Mouse (Mus musculus) midbrain, embryonic 10.5 days (tissue): Measurements from ENCODE around the gene Glt6d1. TPM values are rescaled to one million over a fixed set of nuclear protein-coding genes. Genes with fewer than 3 reads are reported as not detected.

ENCODE experiments used
- DNase-seq: peaks from one replicate; pipeline ENCODE4 v3.0.0-alpha.2; 2017; ENCODE audit warnings: low spot score
- H3K27ac ChIP-seq: fragments of 300-500 bp; sonication (generic); replicated peaks from 2 replicates; pipeline ENCODE4 v1.5.1; 2016; ENCODE audit warnings: mild to moderate bottlenecking
- H3K27me3 ChIP-seq: fragments of 300-500 bp; sonication (generic); 2 replicates; pipeline ENCODE4 v1.6.1; 2016; ENCODE audit warnings: low read depth, mild to moderate bottlenecking; ENCODE audit not compliant: poor library complexity, severe bottlenecking
- H3K36me3 ChIP-seq: fragments of 300-500 bp; sonication (generic); 2 replicates; pipeline ENCODE4 v1.6.1; 2016; ENCODE audit warnings: mild to moderate bottlenecking, moderate library complexity
- H3K4me1 ChIP-seq: fragments of 300-500 bp; sonication (generic); 2 replicates; pipeline ENCODE4 v1.6.1; 2016
- H3K4me3 ChIP-seq: fragments of 300-500 bp; sonication (generic); 2 replicates; pipeline ENCODE4 v1.5.1; 2016; ENCODE audit warnings: mild to moderate bottlenecking, moderate library complexity
- H3K9me3 ChIP-seq: fragments of 300-500 bp; sonication (generic); replicated peaks from 2 replicates; pipeline ENCODE4 v1.6.1; 2016; ENCODE audit warnings: mild to moderate bottlenecking
- WGBS: fragments of 180-500 bp; shearing (Covaris S2); methylation state at CpG from one replicate; pipeline ENCODE4 v1.1.7; 2016; 5-methylcytosine and 5-hydroxymethylcytosine counted together
- polyA plus RNA-seq: library from polyadenylated mRNA; unstranded; fragments of >200 nt; fragmentation: Nextera tagmentation; extraction: Ambion mirVana; gene quantifications from 2 replicates; pipeline ENCODE4 v1.2.1, GENCODE M21; 2016

The Glt6d1 gene
- polyA plus RNA-seq, 1 experiment from 2014 or later = not detected

DNA sequence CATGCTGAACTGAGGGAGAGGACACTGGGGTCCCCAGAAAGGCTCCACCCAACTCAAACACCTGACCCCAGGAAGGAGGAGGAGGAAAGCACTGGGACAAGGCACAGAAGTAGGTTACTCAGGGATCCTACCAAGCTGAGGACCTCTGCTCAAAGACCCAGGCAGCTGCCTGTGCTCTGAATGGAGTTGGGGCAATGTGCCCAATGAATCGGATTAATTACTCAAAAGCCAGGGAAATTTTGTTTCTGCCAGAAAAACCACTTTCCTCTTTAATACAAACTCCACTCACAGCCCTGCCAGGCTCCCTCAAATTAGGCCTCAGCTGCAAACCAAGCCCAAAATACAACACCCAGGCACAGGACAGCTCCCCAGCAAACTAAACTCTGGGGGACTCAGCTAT is 27.1 kb upstream of the Glt6d1 start:
- H3K4me1 ChIP-seq = 0 out of 2 replicates have a peak, but pooled peaks cover 9% of the 10 kb centered on the region
- no peaks in the 10 kb centered on the region for H3K27me3 ChIP-seq
- no peaks in the 10 kb centered on the region for H3K36me3 ChIP-seq
- WGBS = 73% methylated on average over 1 of the region's 1 CpGs
- H3K9me3 ChIP-seq = no peaks in the 10 kb centered on the region
- H3K4me3 ChIP-seq = no peak overlapping the region
- no peak overlapping the region for H3K27ac ChIP-seq
- no peak for DNase-seq

DNA sequence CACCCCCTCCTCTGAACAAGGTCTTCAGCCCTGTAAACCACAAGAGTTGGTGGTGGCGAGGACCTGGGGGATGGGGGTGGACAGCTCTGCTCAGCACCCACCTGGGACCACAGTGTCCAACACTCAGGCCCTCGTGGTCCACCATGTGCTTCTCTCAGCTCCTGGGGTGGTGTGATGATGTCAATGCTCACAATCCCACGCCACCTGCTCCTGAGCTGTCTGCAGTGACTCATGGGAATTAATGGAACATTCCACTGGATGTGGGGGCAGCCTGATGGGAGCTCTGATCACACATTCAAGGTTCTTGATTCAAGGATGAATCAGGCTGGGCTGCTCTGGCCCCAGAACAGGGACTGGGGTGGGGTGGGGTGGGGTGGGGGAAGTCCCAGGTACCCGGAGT is 26.5 kb upstream of the Glt6d1 start:
- no peaks in the 10 kb centered on the region for H3K9me3 ChIP-seq
- H3K36me3 ChIP-seq = no peaks in the 10 kb centered on the region
- H3K4me3 ChIP-seq = no peak overlapping the region
- DNase-seq = no peak
- H3K27me3 ChIP-seq = no peaks in the 10 kb centered on the region
- 79% methylated on average over 4 of the region's 4 CpGs for WGBS
- 0 out of 2 replicates have a peak, but pooled peaks cover 9% of the 10 kb centered on the region for H3K4me1 ChIP-seq
- H3K27ac ChIP-seq = no peak overlapping the region

GRCm38 (mm10) chr2:25836291-25836690 is 20.6 kb upstream of the Glt6d1 start:
- no peaks in the 10 kb centered on the region for H3K27me3 ChIP-seq
- H3K4me3 ChIP-seq = no peak overlapping the region
- 52% methylated on average over 5 of the region's 5 CpGs for WGBS
- H3K36me3 ChIP-seq = no peaks in the 10 kb centered on the region
- peak; percentile 67 for DNase-seq
- no peaks in the 10 kb centered on the region for H3K9me3 ChIP-seq
- H3K27ac ChIP-seq = no peak overlapping the region
- H3K4me1 ChIP-seq = 0 out of 2 replicates have a peak, but pooled peaks cover 4% of the 10 kb centered on the region

DNA sequence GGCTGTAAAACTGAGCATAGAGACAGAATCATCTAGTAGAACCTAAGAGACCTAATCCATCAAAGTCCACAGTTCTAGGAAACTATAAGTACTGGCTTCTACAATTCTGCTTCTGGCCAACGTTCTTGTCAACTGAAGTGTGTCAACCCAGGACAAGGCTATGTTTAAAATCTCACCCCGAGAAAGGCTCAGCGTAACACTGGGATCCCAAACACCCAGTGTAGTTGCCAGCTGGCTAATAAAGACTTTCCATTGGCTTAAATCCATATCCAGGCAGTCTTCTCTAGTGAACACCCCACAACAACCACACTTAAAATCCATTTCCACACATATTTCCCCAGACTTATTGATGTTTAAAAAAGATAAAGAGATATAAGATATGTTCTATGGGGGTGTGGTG is 15.1 kb upstream of the Glt6d1 start:
- 83% methylated on average over 3 of the region's 3 CpGs for WGBS
- Histone ChIP-seq H3K4me3 (no peak overlapping the region), H3K4me1 (no peaks in the 10 kb centered on the region), H3K36me3 (no peaks in the 10 kb centered on the region), H3K27ac (no peak overlapping the region), H3K27me3 (no peaks in the 10 kb centered on the region), H3K9me3 (no peaks in the 10 kb centered on the region)
- no peak for DNase-seq

GRCm38 (mm10) chr2:25828344-25828947 is 12.8 kb upstream of the Glt6d1 start:
- H3K4me3 ChIP-seq = no peak overlapping the region
- whole genome bisulfite sequencing = 83% methylated on average over 8 of the region's 8 CpGs
- no peaks in the 10 kb centered on the region for H3K27me3 ChIP-seq
- DNase-seq = no peak
- no peak overlapping the region for H3K27ac ChIP-seq
- H3K36me3 ChIP-seq = no peaks in the 10 kb centered on the region
- no peaks in the 10 kb centered on the region for H3K4me1 ChIP-seq
- no peaks in the 10 kb centered on the region for H3K9me3 ChIP-seq

DNA sequence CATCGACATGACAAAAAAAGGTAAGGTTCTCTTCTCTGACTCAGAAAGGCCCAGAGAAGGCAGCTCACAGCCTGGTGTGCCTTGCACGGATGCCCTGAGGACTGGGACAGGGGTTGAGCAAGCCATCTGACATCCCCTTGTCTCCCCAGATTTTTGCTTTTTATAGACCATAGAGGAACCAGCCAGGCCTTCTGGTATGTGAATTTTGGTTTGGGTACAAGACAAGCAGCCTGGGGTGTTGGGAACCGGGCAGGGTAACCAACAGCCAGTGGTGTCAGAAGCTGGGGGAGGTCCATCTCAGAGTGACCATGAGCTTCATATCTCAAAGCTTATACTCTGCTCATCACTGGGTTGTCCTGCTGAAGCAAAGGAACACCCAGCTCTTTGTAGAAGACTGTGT is 9.1 kb upstream of the Glt6d1 start:
- Histone ChIP-seq H3K27me3 (no peaks in the 10 kb centered on the region), H3K4me3 (no peak overlapping the region), H3K4me1 (no peaks in the 10 kb centered on the region), H3K9me3 (no peaks in the 10 kb centered on the region), H3K27ac (no peak overlapping the region), H3K36me3 (no peaks in the 10 kb centered on the region)
- no peak for DNase-seq
- 85% methylated on average over 3 of the region's 3 CpGs for WGBS

DNA sequence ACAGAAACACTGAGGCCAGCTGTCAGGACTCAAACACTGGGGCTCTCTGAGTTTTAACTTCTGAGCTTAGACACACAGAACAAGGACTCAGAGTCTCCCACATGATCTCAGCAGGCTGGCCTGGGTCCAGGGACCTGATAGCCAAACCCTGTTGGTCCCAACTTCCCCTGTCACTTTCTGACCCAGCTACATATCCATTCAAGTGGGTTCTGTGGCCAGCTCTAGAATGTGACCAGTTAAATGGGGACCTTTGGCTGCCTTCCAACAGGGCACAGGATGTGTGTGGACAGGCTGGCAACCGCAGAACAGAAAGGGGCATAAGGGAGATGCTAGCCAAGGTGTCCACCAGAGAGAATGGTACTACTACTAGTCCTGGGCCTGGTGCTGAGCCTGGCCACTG is 7.2 kb upstream of the Glt6d1 start, which contains the start of gene Lcn9:
Gene Lcn9, plus strand, starts transcription at position 348 of the 400 bp plus-strand sequence.
- DNase-seq = no peak
- Histone ChIP-seq H3K36me3 (no peaks in the 10 kb centered on the region), H3K27me3 (no peaks in the 10 kb centered on the region), H3K9me3 (no peaks in the 10 kb centered on the region), H3K4me3 (no peak within 1 kb of the TSS), H3K27ac (no peak within 1 kb of the TSS), H3K4me1 (no peaks in the 10 kb centered on the region)
- 96% methylated on average over 1 of the region's 1 CpGs for WGBS

GRCm38 (mm10) chr2:25813364-25813763 is 2.3 kb downstream of the Glt6d1 start:
- 77% methylated on average over 5 of the region's 5 CpGs for WGBS
- no peak for DNase-seq
- no peaks in the 10 kb centered on the region for H3K9me3 ChIP-seq

GRCm38 (mm10) chr2:25811711-25812110 is 3.9 kb downstream of the Glt6d1 start:
- Histone ChIP-seq H3K9me3 (no peaks in the 10 kb centered on the region), H3K36me3 (no peaks in the 10 kb centered on the region), H3K4me3 (no peak overlapping the region), H3K4me1 (no peaks in the 10 kb centered on the region), H3K27ac (no peak overlapping the region), H3K27me3 (no peaks in the 10 kb centered on the region)
- WGBS = 80% methylated on average over 2 of the region's 2 CpGs
- DNase-seq = no peak

More at GRCm38 (mm10) chr2:25813364-25813763, 2.3 kb downstream of the Glt6d1 start:
- no peaks in the 10 kb centered on the region for H3K36me3 ChIP-seq
- no peaks in the 10 kb centered on the region for H3K4me1 ChIP-seq
- H3K27me3 ChIP-seq = no peaks in the 10 kb centered on the region
- no peak overlapping the region for H3K27ac ChIP-seq
- no peak overlapping the region for H3K4me3 ChIP-seq

DNA sequence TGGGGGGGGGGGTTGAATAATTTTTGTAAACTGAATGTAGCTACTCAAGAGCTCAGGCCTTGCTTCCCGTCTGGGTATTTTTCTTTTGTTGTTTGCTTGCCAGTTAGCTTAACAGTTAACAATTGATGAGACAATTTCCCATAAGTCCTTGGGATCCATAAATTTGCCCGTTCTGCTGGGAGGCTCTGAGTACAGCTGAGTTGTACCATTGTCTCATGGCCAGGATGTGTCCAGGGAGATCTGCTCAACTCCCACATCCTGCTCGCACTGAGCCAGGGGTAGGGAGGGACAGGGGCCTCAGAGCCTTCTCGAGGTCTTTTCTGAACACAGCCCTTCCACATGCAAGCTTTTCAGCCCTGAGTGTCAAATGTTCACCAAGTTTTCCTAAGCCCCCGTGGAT is 17.6 kb downstream of the Glt6d1 start:
- Histone ChIP-seq H3K27ac (0 out of 2 replicates have a peak overlapping the region, but pooled peaks have one; percentile 52), H3K4me1 (peaks cover 14% of the 10 kb centered on the region), H3K9me3 (no peaks in the 10 kb centered on the region), H3K4me3 (no peak overlapping the region), H3K36me3 (no peaks in the 10 kb centered on the region), H3K27me3 (no peaks in the 10 kb centered on the region)
- no peak for DNase-seq
- WGBS = 55% methylated on average over 5 of the region's 5 CpGs

- no peak overlapping the region for H3K27ac ChIP-seq
- no peak for DNase-seq
- 47% methylated on average over 2 of the region's 2 CpGs for WGBS
Measured at GRCm38 (mm10) chr2:25797635-25798034, 18.0 kb downstream of the Glt6d1 start.

DNA sequence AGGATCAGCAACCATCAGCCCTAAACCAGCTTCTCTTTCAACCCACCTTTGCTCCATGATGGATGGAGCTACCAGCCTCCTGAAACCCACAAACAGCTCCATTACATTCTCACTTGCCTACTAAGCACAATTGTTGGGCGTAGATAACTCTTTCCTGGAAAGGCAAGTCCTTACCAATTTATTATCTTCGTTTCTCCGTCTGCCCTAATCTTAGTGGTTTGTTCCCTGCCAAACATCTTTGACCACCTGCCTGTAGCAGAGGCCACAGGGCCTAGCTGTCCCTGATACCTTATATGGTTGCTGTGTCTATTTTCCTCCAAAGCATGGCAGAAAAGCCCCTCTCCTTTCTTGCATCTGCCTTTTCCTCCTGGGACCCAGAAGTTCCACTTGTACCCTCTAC is 26.6 kb downstream of the Glt6d1 start:
- Histone ChIP-seq H3K4me1 (peaks cover 12% of the 10 kb centered on the region), H3K4me3 (no peak overlapping the region), H3K27ac (no peak overlapping the region), H3K36me3 (no peaks in the 10 kb centered on the region), H3K9me3 (no peaks in the 10 kb centered on the region), H3K27me3 (no peaks in the 10 kb centered on the region)
- no peak for DNase-seq
- WGBS = 93% methylated on average over 3 of the region's 3 CpGs

More at GRCm38 (mm10) chr2:25797635-25798034, 18.0 kb downstream of the Glt6d1 start:
- peaks cover 14% of the 10 kb centered on the region for H3K4me1 ChIP-seq
- H3K4me3 ChIP-seq = no peak overlapping the region
- H3K36me3 ChIP-seq = no peaks in the 10 kb centered on the region
- H3K27me3 ChIP-seq = no peaks in the 10 kb centered on the region
- H3K9me3 ChIP-seq = no peaks in the 10 kb centered on the region

DNA sequence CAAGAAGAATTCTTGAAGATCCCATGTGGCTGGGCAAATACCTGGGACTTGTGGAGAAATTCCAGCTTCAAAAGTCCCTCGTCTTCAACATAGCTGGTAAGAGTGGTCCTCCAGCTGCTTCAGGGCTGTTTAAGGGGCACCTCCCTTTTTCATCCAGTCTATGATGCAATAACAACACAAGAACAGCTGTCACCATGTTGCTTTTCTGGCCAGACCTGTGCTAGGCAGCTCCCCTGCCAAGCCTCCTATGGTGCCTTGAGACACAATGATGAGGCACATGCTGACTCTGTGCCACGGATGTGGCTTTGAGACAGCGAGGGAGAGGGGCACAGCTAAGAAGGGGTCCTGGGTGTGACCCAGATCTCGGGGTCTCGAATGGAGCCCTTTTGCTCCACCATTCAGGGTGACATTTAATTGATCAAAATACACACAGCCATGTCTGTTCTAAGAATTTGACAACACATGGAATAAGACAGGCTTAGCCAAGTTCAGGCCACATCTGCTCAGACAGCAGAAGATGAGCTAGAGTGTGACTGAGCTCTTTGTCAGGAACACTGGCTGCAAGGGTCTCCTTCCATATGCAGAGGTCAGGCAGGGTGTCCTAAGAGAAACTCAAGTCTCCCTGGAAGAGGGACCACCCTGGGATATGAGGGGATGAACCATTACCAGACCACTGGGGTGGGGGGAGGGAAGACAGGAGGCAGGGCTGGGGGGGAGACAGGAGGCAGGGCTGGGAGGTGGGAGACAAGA is 29.9 kb downstream of the Glt6d1 start:
- Histone ChIP-seq H3K4me1 (peaks cover 12% of the 10 kb centered on the region), H3K27ac (peak overlapping the region; percentile 55; the same call in 1 of the 2 replicates), H3K36me3 (no peaks in the 10 kb centered on the region), H3K9me3 (no peaks in the 10 kb centered on the region), H3K27me3 (no peaks in the 10 kb centered on the region), H3K4me3 (no peak overlapping the region)
- DNase-seq = no peak
- 75% methylated on average over 5 of the region's 5 CpGs for WGBS
